Mouse (Mus musculus) CD4-positive, CD25-positive, alpha-beta regulatory T cell (primary cell): ENCODE results near the gene Olfr483. TPM values are rescaled to one million over a fixed set of nuclear protein-coding genes. Genes with fewer than 3 reads are reported as not detected.

ENCODE experiments used
- polyA plus RNA-seq: library from polyadenylated mRNA; unstranded; fragments of 100-300 nt; shearing (Covaris generic); gene quantifications from one replicate; pipeline ENCODE4 v1.2.1, GENCODE M21; 2017

Olfr483 gene
- not detected for polyA plus RNA-seq

GRCm38 (mm10) chr7:108100549-108100948 is at the start of gene Olfr483:
Gene Olfr483, plus strand, starts transcription at chr7:108100849.

GRCm38 (mm10) chr7:108067246-108067645 is 33.4 kb upstream of the Olfr483 start, which contains the start of gene Olfr480:
Gene Olfr480, minus strand, starts transcription at chr7:108067346.

GRCm38 (mm10) chr7:108079555-108079954 is 21.1 kb upstream of the Olfr483 start, which contains the start of gene Olfr481:
Gene Olfr481, plus strand, starts transcription at chr7:108079855.

GRCm38 (mm10) chr7:108097486-108097885 is 3.2 kb upstream of the Olfr483 start, which contains the start of gene Olfr482:
Gene Olfr482, minus strand, starts transcription at chr7:108097586.

GRCm38 (mm10) chr7:108127349-108127748 is 26.7 kb downstream of the Olfr483 start, which contains the start of gene Olfr484:
Gene Olfr484, minus strand, starts transcription at chr7:108127449.

Other genes starting within 250 kb of the Olfr483 start
- 0.06 TPM for gene Olfr472, start 202.9 kb upstream of the Olfr483 start, polyA plus RNA-seq
- not detected for gene Olfr473, start 170.4 kb upstream of the Olfr483 start, polyA plus RNA-seq
- not detected for gene Olfr474, start 146.2 kb upstream of the Olfr483 start, polyA plus RNA-seq
- gene Olfr476, start 136.0 kb upstream of the Olfr483 start, polyA plus RNA-seq: not detected
- not detected for gene Olfr477, start 114.2 kb upstream of the Olfr483 start, polyA plus RNA-seq
- not detected for gene Olfr478, start 66.9 kb upstream of the Olfr483 start, polyA plus RNA-seq
- gene Olfr479, start 50.2 kb upstream of the Olfr483 start, polyA plus RNA-seq: not detected
- not detected for gene Olfr480, start 33.5 kb upstream of the Olfr483 start, polyA plus RNA-seq
- gene Olfr481, start 21.0 kb upstream of the Olfr483 start, polyA plus RNA-seq: 0.12 TPM
- gene Olfr482, start 3.3 kb upstream of the Olfr483 start, polyA plus RNA-seq: not detected
- gene Olfr484, start 26.6 kb downstream of the Olfr483 start, polyA plus RNA-seq: 0.04 TPM
- gene Olfr485, start 59.0 kb downstream of the Olfr483 start, polyA plus RNA-seq: not detected
- not detected for gene Olfr486, start 71.9 kb downstream of the Olfr483 start, polyA plus RNA-seq
- not detected for gene Olfr487, start 113.8 kb downstream of the Olfr483 start, polyA plus RNA-seq
- not detected for gene Olfr488, start 157.5 kb downstream of the Olfr483 start, polyA plus RNA-seq
- not detected for gene Olfr490, start 188.1 kb downstream of the Olfr483 start, polyA plus RNA-seq
- not detected for gene Olfr491, start 212.6 kb downstream of the Olfr483 start, polyA plus RNA-seq
- gene Olfr492, start 222.8 kb downstream of the Olfr483 start, polyA plus RNA-seq: not detected
- not detected for gene Olfr493, start 246.1 kb downstream of the Olfr483 start, polyA plus RNA-seq